Mouse (Mus musculus) T-helper 1 cell (primary cell): Measurements from ENCODE around the gene AW822073.

ENCODE experiments used
- in situ Hi-C: fragments of 300-600 bp; cut with MboI, MseI; formaldehyde crosslinking; loops from one replicate; pipeline ENCODE4 v1.15.1; 2025; ENCODE audit warnings: high pct_unique_total_duplicates

Gene AW822073

DNA sequence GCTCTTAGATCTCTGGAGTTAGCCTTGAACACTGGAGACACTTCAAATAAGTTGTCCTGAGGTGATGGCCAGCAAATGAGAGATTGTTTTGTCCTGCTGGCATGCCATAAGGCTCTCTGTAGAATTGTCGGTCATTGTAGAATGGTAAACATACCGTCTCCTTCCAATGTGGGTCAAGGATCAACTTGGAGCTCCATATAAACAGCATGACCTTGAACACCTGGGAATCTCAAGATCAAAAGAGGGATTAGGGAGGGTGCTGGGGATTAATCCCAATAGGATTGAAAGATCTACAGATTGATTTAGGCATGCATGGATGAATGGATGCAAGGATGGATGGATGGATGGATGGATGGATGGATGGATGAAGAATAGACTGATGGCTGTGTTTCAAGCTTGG is 3.2 kb downstream of the AW822073 start:
- in situ Hi-C loops, result loop anchor here (5.0 to 25.0 kb wide), 9 partner anchors 364 to 2009 kb away; no protein-coding TSS in a partner anchor

- in situ Hi-C loops, result loop anchor here (5.0 to 25.0 kb wide), 9 partner anchors 363 to 2008 kb away; no protein-coding TSS in a partner anchor
These were observed 4.0 kb downstream of the AW822073 start for GRCm38 (mm10) chr10:58220726-58221125.

- in situ Hi-C loops, result loop anchor here (25.0 kb wide), 7 partner anchors 505 to 2005 kb away; no protein-coding TSS in a partner anchor
These were observed 7.4 kb downstream of the AW822073 start for GRCm38 (mm10) chr10:58217366-58217765.

DNA sequence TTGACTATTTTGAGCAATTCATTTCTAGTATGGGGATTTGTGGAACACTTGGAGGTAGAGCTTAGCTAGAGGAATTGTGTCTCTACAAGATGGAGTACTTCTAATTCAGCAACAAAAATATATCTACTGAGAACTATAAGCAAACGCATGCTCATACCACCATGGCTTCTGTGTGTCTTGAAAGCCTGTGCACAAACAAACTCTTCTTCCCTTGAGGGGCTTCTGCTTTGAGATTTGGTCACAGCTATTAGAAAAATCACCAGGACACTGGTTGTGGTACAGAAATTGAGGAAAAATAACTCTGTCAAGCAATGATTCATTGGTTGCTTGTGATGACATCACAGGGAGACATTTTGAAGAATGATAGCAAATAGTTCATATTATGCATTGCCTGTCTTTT is 9.4 kb downstream of the AW822073 start:
- in situ Hi-C loops, result loop anchor here (25.0 kb wide), 7 partner anchors 503 to 2003 kb away; no protein-coding TSS in a partner anchor

DNA sequence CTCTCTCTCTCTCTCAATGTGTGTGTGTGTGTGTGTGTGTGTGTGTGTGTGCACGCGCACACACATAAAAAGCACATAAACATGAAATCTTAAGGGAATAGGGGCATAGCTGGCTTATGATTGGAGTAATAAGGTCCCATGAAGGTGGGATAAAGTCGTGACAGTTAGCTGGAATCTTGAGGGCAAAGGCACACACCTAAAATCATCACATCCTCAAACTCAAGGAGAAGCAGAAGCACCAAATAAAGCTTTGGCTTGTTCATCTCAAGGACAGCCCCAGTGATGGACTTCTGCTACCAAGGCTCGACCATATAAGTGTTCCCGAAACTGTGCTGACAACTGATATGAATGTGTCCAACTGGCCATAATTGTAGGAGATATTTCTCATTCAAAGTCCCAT is 9.8 kb downstream of the AW822073 start:
- in situ Hi-C loops, result loop anchor here (25.0 kb wide), 7 partner anchors 503 to 2003 kb away; no protein-coding TSS in a partner anchor

- in situ Hi-C loops, result loop anchor here (25.0 kb wide), 7 partner anchors 502 to 2002 kb away; no protein-coding TSS in a partner anchor
These were observed 10.2 kb downstream of the AW822073 start for GRCm38 (mm10) chr10:58214497-58214896.

DNA sequence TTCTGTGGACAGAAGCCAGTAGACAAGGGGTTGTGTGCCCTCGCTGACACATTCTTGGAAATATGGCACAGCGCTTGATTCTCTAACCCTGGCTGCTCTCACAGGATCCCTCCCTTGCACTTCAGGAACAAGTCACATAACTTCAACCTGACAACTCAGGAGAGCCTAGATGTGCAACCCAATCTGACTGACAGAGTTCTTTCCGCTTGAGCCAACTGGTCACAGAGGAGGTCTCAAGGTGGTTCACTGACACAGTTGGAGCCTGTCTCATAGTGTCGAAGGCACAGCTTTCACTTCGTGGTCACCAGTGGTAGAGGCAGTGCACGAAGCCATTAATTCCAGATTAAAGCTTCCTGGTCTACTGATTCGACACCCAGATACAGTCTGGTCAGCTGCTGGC is 12.5 kb downstream of the AW822073 start:
- in situ Hi-C loops, result loop anchor here (25.0 kb wide), 7 partner anchors 500 to 2000 kb away; no protein-coding TSS in a partner anchor

GRCm38 (mm10) chr10:58211213-58211612 is 13.5 kb downstream of the AW822073 start:
- in situ Hi-C loops, result loop anchor here (25.0 kb wide), 7 partner anchors 499 to 1999 kb away; no protein-coding TSS in a partner anchor

DNA sequence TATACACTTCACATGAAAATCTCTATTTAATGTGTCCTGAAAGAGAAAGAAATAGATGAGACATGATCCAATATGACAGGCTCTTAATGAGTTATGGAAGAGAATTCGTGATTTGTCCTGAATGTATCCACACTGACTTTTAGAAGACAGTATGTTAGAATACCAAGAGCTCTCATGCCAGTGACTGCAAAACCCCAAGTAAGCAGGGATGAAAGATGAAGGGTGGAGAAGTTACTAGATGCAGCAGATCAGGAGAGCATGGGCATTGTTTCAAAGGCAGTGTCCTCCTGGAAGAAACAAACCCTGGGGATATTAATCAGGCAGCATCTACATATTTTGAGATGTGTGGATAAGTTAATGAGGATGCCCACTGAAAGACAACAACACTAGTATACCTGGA is 14.2 kb downstream of the AW822073 start:
- in situ Hi-C loops, result loop anchor here (25.0 kb wide), 7 partner anchors 498 to 1998 kb away; no protein-coding TSS in a partner anchor

GRCm38 (mm10) chr10:58209710-58210467 is 14.8 kb downstream of the AW822073 start:
- in situ Hi-C loops, result loop anchor here (25.0 kb wide), 7 partner anchors 498 to 1998 kb away; no protein-coding TSS in a partner anchor

DNA sequence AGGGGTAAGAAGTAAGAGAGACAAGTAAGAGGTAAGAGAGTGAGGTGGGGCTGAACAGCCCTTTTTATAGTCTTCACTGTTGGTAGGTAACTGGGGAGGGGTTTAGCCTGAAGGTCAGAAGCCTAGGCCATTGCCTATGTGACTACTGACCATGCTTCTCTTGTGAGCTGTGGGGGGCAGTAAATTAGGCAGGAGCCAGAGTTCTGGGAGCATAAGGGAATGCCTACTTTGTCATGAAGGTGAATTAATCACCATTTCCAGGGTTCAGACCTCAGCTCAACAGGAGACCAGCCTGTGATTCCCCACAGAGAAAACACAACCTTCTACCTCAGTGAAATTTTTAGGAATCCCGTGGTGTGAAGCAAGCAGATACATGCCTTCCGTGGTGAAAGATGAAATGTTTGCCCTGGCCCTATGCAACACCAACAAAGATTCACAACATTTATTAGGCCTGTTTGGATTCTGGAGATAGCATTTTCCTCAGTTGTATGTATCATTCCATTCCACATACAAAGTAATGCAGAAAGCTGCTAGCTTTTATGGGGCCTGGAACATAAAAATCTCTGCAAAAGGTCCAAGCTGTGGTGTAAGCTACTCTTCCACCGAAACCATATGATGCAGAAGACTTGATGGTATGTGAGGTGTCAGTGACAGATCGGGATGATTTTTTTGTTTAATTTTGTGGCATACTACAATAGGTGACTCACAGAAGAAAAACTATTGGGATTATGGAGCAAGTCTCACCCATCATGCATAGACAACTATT is 17.9 kb downstream of the AW822073 start:
- in situ Hi-C loops, result loop anchor here (25.0 kb wide), 7 partner anchors 495 to 1995 kb away; no protein-coding TSS in a partner anchor

GRCm38 (mm10) chr10:58205986-58206385 is 18.7 kb downstream of the AW822073 start:
- in situ Hi-C loops, result loop anchor here (25.0 kb wide), 7 partner anchors 494 to 1994 kb away; no protein-coding TSS in a partner anchor
